Mouse (Mus musculus): ENCODE measurements at regions not wholly inside any gene's neighbourhood (a gene's known extent, or its start where the extent isn't known, plus 50 kb on each side); places are given as distances from the start of the nearest gene placed in this dataset.
A peak's percentile ranks its signal among the peaks of the same experiment; 100 is the strongest.
"Not testable (repeated sequence)": the region's sequence is repeated elsewhere in the genome, so short reads cannot be mapped to it uniquely, and the experiment has no call there.

DNA sequence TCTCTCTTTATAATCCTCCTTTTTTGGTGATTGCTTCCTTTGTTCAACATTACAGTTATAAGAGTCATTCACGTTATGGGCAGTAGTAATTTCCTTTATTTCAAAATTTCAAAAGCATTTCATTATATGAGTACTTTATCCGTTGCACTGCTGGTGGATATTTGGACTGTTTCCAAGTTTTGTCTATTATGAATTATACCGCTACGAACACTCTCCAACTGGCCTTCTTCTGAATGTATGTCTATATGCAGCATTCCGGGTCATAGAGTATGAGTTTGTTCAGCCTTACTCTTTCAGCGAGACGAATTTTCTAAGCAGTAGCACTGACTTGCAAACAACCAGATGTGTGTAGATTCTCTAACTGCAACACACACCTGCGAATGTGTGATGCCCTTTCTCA lies 57.8 kb downstream of the Dusp6 start:
- DNase-seq (ENCODE audit: low read depth, low spot score), result no peak

DNA sequence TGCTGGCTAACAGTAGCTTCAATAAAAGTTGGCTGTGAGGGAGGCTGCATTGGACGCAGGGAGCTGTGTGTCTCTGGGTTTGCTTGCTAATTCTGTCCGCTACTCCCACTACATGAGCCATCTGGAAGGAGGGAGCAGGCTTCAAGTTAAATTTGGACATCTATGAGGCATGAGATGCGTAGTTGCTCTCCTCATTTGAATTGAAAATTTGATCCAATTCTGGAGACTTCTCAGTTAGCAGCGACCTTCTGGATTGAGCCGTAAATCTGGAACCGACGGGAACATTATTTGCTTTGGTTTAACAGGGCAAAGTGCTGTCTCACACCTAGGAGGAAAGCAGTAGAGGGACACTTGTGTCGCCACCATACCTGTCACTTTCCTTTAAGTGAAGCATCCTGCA lies 60.3 kb downstream of the Dusp6 start:
- DNase-seq (ENCODE audit: low read depth, low spot score), result peak; percentile 92

DNA sequence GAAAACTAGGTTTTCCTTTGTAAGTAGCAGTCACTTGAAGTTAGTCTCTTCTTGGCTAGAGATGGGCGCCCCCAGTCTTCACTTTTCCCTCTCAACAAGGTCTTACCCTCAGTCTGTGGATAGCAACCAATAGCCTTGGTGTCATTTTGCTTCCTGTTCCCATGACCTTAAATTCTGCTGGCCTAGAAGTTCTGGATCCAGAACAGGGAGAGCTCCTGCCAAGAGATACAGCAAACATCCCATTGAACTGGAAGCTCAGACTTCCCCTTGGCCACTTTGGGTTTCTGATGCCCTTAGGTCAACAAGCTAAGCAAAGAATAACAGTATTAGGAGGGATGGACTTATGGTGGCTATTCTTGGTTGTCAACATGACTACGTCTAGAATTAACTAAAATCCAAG lies 64.5 kb downstream of the Dusp6 start:
- no peak for DNase-seq (ENCODE audit: low read depth, low spot score)

DNA sequence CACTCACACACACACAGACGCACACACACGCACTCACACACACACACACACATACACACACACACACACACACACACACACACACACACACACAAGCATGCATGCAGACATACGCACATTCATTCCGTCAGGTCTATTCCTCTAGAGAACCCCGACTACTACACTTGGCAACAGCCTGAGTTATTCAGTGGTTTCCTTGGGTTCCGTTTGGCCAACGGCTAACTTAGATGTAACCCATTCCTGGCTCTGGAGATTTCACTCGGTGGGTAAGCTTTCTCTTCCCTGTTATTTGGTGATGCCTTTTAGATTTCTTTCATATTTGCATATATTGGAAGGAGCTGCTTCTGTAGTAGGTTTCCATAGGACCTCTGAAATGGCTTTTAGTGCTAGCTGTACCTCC lies 65.5 kb downstream of the Dusp6 start:
- DNase-seq (ENCODE audit: low read depth, low spot score), result no peak

DNA sequence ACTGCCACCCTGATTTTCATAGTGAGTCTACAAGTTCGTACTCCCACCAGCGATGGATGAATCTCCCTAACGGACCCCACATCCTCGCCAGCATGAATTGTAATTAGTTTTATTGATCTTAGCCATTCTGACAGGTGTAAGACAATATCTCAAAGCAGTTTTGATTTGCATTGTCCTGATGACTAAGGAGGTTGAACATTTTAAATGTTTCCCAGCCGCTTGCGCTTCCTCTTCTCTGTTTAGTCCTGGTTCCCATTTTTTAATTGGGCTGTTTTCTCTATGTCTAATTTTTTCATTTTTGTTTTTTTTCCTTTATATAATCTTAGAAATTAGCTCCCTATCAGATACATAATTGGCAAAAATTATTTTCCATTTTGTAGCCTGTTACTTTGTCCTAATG lies 66.4 kb downstream of the Dusp6 start:
- no peak for DNase-seq (ENCODE audit: low read depth, low spot score)

DNA sequence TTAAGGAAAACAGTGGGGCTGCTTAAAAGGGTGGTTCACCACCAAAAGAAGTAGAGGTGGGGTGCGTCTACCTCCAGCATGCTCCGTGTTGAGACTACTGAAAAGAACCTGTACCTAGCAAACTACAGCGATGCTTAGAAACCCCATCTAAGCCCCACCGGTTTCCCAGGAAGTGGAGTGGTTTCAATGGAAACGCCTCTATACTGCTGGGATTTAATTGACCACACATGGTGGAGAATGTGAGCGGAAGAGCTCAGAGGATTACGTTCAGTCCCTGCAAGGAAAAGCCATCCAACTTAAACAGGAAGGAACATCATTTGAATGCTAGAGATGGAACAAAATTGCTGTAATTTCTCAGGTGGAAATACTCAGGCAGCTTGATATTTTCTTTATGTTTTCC lies 67.5 kb downstream of the Dusp6 start:
- DNase-seq (ENCODE audit: low read depth, low spot score), result no peak

DNA sequence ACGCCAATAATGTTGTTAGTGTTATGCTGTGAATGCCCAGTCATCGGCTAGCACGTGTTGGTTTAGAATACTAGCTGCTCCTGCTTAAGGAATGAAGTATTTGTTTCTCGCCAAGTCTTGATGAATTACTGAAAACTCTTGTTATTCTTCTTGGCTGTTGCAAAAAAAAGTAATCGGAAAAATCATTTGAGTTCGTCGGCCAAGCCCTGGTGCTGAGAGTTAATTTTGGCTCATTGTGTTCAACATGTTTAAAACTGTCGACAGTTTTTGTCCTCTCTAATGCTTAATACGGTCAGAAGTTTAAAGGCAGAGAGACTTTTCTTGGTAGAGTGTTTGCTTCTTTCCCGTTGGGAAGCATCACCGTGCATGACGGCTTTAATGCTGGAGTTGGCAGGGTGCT lies 68.8 kb downstream of the Dusp6 start:
- no peak for DNase-seq (ENCODE audit: low read depth, low spot score)

DNA sequence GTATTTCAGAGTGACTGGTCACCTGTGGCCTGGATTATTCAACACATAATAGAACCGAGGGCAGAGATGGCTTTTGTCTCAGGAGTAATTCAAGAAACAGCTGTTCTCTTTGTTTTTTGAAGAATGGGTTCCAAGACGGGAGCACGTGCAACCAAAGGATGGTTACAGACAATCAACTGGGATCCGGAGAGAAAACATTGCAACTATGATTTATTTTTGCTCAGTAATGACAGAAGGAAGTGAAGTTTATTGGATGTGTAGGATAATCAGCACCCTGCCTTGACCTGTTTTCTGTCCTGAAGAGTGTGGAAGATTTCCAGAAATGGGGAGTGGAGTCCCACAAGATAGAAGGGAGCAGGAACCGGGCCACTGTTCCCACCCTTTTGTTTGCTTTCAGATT lies 70.8 kb downstream of the Dusp6 start:
- no peak for DNase-seq (ENCODE audit: low read depth, low spot score)

DNA sequence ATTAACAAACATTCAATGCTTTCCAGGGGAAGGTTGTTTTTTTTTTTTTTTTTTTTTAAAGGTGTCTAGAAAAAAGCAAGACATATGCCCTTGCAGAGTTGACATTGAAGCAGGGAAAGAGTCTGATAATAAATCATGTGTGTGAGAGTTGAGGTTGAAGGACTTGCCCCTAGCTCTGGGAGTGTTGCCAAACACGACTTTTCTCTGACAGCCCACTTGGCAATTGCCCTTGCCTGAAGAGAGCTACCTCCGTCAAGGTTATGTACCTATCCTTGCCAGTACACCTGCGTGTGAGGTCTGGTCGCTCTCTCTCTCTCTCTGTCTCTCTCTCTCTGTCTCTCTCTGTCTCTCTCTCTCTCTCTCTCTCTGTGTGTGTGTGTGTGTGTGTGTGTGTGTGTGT lies 73.1 kb downstream of the Dusp6 start:
- DNase-seq (ENCODE audit: low read depth, low spot score), result no peak

DNA sequence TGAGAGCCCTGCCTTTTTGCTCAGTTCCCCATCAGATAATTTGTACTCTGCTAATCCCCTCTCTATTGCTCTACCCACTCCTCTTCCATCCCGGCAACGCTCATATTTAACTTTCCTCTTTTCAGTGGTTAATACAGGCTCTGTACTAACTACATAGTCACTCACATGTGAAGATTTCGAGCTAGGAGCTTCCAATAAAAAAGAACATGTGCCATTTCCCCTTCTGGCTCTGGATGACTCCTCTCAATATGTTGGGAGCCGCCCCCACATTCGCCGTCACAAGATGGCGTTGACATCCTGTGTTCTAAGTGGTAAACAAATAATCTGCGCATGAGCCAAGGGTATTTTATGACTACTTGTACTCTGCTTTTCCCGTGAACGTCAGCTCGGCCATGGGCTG lies 75.8 kb downstream of the Dusp6 start:
- not testable (repeated sequence) for DNase-seq (ENCODE audit: low read depth, low spot score)

DNA sequence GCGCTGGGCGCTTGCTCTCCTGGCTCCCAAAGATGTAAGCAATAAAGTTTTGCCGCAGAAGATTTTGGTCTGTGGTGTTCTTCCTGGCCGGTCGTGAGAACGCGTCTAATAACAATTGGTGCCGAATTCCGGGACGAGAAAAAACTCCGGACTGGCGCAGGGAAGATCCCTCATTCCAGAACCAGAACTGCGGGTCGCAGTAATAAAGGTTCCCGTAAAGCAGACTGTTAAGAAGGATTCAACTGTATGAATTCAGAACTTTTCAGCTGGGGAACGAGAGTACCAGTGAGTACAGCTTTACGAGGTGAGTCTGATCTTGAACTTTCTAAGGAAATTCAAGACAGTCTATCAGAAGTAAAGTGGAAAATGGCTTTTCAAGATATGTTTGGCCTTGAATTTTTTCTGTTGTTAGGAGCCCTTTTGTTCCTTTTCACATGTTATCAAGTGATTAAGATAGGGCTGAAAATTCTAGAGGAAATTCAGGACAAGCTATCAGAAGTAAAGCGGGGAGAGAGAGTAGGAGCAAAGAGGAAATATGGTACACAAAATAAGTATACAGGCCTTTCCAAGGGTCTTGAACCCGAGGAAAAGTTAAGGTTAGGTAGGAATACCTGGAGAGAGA lies 76.4 kb downstream of the Dusp6 start:
- DNase-seq (ENCODE audit: low read depth, low spot score), result not testable (repeated sequence)

DNA sequence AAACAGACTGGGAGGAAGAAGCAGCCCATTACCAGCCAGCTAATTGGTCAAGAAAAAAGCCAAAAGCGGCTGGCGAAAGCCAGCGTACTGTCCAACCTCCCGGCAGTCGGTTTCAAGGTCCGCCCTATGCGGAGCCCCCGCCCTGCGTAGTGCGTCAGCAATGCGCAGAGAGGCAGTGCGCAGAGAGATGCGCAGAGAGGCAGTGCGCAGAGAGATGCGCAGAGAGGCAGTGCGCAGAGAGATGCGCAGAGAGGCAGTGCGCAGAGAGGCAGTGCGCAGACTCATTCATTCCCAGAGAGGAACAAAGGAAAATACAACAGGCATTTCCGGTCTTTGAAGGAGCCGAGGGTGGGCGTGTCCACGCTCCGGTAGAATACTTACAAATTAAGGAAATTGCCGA lies 77.0 kb downstream of the Dusp6 start:
- not testable (repeated sequence) for DNase-seq (ENCODE audit: low read depth, low spot score)

DNA sequence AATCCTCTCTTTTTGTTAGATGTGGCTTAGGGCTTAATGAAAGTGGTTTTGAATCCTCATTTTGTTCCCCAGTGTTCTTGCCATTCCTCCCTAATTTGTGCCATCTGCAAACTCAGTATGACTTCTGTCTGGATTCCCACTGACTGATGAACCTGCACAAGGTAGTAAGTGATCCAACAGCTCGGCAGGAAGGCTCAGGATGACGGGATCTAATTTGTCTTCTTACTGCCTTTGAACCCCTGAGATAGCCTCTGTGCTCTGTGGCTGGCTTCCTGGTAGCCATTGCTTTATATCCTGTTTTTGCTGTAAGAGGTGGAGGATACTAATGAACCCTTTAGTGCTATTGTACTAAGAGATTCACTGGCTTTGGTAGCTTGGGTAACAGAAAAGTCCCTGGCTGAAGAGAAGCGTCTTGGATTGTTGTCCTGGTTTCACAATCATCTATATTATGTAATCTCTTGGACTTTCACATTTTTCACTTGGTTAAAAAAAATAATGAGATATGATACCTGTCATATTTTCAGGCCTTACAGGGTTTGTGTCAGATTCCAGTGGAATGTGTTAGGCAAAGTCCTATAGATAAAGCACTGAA lies 86.2 kb downstream of the Dusp6 start:
- DNase-seq (ENCODE audit: low read depth, low spot score), result peak; percentile 90

DNA sequence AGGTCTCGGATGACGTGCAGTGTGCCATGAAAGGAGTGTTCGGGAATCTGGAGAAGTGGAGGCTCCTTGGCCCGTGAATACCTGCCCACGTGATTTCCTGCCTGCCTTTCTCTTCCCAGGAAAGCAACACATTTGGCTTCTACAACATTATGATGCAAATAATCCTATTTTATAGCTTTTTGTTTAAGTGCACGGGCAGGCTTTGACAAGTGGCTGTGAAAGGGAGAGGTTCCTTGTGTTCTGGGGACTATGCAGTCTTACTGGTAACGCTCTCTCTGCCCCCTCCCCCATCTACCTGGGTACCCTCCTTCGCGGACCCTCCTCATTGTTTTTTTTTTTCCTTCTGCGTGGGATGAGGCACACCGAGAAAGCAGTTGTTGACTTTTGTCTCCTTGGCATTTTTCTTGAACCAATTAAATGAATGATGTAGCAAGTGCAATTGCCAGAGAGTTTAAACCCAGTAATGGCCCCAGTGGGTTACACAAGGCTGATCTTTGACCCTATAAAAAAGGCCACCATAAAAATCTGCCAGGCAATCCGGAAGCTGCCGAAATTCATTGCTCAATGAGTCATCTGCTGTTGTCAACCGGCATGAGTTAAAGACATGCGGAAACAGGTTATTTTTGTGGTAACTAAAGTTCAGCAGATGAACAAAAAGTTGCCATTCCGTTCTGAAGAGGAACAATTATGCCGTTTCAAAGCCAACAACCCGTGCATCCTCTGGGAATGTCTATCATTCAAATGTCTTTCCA lies 90.7 kb downstream of the Dusp6 start:
- DNase-seq (ENCODE audit: low read depth, low spot score), result peak; percentile 39

DNA sequence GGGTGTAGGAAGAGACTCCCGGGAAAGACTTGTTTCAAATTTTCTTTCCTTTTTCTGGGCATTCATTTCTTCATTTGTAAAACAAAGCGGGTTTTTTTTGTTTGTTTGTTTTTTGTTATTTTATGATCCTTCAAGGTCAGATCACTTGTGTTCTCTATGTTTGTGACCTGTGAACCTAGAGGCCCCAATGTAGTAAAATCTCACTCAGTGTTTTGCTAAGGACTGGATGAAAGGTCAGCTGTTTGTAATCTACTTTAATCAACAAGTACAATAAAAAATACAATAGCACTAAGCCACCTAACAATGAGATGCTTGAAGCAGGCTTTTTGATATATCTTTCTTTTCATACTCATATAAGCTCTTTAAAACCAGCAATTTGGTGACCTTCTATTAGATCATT lies 91.3 kb downstream of the Dusp6 start:
- no peak for DNase-seq (ENCODE audit: low read depth, low spot score)

DNA sequence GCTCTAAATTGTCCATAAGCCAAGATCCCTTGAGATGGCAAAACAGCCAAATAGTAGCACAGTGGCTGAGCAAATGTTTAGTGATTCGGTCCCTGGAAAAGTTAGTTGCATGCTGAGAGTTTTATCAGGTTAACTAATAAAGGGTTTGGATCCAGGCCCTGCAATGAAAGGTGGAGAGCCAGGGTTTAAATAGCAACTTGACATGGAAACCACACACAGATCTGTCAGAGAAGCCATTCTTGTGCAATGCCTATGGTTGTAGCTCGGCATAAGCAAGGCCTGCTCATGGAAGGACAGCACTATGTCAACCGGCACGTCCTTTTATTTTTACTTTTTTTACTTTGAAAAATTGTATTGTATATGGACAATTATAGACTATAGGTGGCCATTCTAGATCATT lies 92.3 kb downstream of the Dusp6 start:
- no peak for DNase-seq (ENCODE audit: low read depth, low spot score)

DNA sequence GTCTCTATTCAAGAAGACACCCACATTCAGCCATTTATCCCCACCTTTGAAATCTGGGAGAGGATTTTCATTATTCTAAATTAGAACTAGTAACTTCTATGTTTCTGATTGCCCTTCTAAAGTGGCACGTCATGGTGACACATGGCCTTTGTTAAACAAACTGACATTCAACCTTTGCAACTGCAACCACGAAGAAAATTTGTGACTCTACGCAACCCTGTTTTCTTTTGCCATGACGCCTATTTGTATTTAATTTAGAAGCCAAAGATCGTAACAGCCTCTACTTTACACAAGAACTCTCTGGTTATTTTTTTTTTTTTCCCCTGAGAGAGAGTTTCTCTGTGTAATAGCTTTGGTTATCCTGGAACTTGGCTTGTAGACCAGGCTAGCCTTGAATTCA lies 93.2 kb downstream of the Dusp6 start:
- no peak for DNase-seq (ENCODE audit: low read depth, low spot score)

DNA sequence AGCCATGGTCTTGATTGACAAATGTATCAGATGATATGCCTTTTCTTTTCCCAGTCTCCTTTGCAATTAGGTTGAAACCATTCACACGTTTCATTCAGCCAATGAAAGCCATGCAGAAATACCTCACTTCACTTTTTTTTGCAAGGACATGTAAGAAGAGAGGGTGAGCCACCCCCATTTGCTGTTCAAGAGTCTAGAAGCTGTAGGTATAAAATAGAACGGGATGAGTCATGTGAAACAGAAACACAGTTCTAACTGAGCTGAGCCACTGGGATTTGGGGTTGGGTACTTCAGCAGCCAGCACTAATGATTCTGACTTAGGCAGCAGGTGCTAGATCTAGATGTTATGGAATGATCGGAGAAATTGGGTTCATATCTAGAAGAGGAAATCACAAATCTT lies 93.9 kb downstream of the Dusp6 start:
- peak; percentile 81 for DNase-seq (ENCODE audit: low read depth, low spot score)

DNA sequence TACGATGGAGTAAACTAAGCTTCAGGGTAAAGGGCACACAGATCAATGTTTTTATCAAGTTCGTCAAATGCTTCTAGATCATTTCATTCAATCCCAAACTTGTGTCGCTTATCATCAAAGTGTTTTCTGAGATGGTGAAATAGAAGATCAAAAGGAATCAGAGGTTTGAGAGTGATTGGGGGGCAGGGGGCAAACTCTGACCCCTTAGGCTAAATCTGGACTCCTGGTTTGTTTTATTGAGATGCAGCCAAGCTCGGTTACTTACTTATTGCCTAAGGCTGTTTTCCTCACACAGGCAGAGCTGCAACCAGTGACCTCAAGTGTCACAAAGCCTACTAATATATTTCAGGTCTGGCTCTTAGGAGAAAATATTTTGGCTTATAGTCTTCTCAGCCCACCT lies 94.3 kb downstream of the Dusp6 start:
- DNase-seq (ENCODE audit: low read depth, low spot score), result no peak

DNA sequence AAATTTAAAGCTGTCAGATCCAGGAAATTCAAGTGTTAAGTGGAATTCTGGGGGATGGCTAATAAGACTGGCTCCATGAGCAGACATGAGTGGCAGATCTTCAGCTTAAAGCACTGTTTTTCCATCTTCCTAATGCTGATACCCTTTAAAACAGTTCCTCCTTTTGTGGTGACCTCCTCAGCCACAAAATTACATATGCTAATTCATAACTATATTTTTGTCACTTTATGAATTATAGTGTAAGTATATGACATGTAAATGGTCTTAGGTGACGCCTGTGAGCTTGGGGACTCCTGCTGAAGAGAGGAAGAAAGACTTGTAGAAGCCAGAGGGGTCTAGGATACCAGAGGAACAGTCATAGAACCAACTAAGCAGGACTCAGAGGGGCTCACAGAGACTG lies 95.2 kb downstream of the Dusp6 start:
- no peak for DNase-seq (ENCODE audit: low read depth, low spot score)

DNA sequence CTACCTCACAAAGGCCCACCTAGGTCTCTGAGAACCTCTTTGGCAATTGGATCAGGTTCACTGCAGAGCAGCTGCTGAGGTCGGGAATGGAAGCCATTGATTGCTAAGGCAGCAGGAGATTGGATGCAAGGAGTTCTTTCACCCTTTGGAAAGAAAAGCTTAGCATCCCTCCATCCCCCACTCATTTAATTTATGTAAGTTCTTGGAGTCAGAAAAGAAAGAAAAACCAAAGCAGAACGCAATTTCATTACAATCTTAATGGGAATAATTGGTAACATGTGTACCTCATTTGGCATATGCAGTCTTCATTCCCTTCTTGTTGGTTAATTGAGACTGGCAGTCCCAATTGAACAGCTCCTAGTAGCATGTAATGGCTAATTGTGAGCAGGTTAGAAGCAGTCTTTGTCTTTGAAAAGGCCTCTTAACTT lies 96.4 kb downstream of the Dusp6 start:
- DNase-seq (ENCODE audit: low read depth, low spot score), result no peak

DNA sequence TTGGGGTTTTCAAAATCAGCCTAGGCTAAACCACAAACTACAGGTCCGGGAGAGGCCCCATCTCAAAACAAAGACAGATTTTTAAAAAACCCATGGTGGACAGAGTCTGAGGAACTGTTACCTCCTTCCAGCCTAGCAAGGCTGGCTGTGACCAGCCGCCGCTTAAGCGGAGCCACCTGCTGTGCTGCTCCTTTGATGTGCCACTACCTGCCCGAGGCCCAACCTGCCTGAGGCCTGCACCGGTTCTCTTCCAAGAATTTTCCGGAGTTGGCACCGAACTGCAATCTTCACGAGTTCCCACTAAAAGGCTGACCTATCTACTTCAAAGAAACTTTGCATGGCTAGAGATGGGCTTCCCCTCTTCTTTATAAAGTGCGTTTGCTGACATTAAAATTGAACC lies 97.6 kb downstream of the Dusp6 start:
- DNase-seq (ENCODE audit: low read depth, low spot score), result not testable (repeated sequence)

DNA sequence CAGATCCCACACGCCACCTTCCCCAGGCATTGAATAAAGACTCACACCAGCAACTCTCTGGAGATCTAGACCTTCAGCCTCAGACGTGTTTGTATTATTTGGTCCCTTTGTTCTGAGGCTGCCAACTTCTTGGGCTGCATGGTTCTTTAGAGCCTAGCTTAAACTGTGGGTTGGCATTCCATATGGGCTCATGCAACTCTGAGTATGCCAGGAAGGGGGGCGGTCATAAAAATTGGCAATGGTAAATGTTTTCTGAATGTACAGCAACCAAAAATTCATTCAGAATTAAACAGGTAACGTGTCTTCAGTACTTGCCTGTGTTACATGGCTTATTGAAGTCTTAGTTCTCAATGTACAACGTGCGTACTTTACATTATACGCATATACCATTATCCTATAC lies 103.1 kb downstream of the Dusp6 start:
- DNase-seq (ENCODE audit: low read depth, low spot score), result peak; percentile 57
